Mouse (Mus musculus) adrenal gland, adult 18-20 months (tissue): Measurements from ENCODE around the gene Gbgt1. TPM values are rescaled to one million over a fixed set of nuclear protein-coding genes. Genes with fewer than 3 reads are reported as not detected.

Source experiments
- DNase-seq, 2 experiments: peaks; one replicate each; pipeline ENCODE4 v3.0.0; 2021 to 2022; ENCODE audit warnings: low spot score in 2 of 2
- total RNA-seq, 2 experiments: library from RNA; stranded (reverse); gene quantifications; 1 replicate in 1 of 2; 2 replicates in 1 of 2; pipeline ENCODE4 v1.2.3; 2021

Gene Gbgt1
- total RNA-seq, 2 experiments from 2014 or later = 4.5 to 6.3 TPM

GRCm38 (mm10) chr2:28527436-28528353, 31.0 kb downstream of the Gbgt1 start:
- no peak for DNase-seq

- DNase-seq = no peak
These were observed 31.7 kb downstream of the Gbgt1 start for GRCm38 (mm10) chr2:28528354-28528730.

GRCm38 (mm10) chr2:28529856-28530255, 33.2 kb downstream of the Gbgt1 start:
- no peak for DNase-seq

- DNase-seq = no peak
These were observed 33.6 kb downstream of the Gbgt1 start for GRCm38 (mm10) chr2:28530311-28530710.

GRCm38 (mm10) chr2:28532938-28533771, 36.5 kb downstream of the Gbgt1 start:
- peak; percentile 84 to 88 for DNase-seq

DNA sequence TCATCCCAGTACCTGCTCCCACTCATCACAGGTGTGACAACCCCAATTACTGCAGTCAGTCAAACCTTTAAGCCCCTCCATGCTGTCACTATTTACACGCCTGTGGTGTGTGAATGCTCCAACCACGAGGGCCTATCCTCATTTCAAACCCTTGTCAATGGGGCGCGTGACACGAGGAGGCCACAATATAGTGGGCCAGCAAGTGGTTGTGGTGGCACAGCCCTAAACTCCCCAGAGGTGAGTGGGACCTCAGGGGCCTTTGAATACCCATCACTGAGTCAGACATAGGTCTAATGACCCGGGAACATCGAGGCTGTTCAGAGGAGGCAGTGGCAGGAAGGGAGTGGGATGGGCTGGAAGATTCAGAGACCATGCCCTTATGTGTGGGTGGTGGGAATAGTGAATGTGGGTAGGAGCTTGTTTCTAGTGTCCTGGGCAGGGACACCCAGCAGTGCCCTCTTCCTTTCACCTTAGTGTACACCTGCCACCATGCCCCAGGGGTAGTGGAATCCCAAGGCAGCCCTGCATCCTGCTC, 37.3 kb downstream of the Gbgt1 start:
- DNase-seq = no peak

GRCm38 (mm10) chr2:28534436-28535262, 38.0 kb downstream of the Gbgt1 start:
- DNase-seq = no peak

- no peak for DNase-seq
These were observed 38.5 kb downstream of the Gbgt1 start for GRCm38 (mm10) chr2:28535263-28535540.

DNA sequence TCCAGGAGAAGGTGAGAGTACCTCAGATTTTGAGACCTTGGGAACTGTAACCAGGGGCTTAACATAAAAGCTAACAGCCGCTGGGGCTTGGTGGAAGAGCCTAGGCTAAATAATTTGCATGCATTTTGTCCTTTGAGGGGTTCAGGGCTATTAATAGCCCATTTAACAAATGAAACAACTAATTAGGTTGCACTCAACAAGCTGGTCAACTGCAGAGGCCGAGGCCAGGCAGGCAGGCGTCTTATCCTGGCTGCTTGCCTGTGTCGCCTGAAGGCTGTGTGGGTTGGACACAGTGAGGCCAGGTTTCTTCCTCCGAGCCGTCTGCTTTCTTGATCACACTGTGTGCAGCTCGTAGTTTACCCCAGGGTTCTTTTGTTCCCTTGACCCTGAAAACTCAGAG, 39.0 kb downstream of the Gbgt1 start:
- DNase-seq = no peak

DNA sequence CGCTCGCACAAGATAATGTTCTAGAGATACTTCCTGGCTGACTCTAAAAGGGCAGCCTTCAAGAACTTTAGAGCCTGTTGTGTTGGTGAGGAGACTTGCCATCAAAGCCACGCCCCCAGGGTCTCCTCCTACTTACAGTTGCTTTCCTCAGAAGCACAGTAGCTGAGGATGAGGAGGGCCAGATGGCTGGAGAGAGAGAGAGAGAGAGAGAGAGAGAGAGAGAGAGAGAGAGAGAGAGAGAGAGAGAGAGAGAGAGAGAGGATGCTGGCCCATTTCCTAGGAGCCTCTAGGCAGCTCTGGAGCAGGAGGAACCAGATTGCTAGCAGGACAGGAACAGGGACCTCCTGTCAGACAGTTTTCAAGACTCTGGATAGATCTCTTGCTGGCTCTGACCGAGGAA, 39.5 kb downstream of the Gbgt1 start:
- no peak for DNase-seq

- DNase-seq = no peak
These were observed 40.3 kb downstream of the Gbgt1 start for GRCm38 (mm10) chr2:28536766-28537633.

DNA sequence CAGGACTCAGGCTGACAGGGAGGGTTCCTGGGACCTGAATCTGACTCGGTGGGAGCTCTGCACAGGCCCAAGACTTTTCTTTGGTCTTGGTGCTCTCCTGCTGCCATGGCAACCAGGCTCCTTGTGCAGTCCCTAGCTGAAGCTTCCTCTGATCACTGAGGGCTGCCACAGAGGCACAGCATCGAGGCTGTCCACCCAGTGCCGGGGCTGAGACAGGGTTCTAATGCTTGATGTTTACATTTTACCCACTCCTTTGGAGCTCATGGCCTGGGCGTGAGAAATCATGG, 40.9 kb downstream of the Gbgt1 start:
- DNase-seq = no peak

DNA sequence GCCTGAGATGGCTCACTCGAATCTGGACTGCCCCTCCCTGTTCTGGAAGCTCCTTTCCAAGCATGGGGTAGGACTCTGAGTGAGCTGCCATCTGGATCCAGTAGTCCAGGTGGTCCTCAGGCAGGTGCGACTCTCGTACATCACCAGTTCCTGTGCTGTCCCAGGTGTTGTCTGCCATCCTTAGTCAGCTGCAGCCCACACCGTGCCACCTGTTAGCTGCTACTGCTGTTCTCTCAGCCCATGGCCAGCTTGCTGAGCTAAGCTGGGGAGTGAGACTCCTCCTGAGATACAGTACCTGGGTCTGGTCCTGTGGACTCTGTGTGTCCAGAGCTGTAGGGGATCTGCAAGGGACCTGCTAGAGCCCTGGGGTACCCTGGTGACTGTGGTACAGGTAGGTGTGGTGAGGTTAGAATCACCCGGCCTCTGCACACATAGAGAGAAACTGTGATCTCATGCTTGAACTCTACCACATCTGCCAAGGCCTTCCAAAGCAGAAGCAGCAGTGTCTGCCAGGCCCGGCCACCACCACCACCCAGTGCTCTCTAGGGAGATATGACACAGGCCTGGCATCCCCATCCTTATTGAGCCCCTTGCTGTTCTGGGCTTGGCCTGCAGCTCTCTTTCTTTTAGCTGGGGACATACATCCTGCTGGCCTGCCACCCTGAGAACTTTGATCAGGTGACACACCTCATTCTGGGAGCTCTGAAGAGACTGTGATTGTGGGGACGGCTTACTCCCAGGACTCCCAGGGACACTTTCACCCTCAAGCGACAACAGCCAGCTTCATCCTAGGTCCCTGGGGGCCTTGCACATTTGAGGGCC, 41.5 kb downstream of the Gbgt1 start:
- no peak for DNase-seq

DNA sequence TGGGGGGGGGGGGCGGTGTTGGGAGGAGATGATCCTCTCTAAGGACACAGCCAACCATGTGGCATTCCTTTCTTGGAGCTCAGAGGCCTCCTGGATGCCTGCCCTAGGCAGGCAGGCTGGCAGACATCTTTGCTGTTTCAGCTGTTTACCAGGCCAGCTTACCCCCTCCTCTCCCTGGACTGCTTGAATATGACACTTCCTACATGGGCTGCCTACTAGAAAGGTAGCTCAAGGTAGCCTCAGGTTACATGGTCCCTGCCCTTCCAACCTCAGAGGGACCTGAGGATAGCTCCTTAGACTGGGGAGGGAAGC, 42.1 kb downstream of the Gbgt1 start:
- no peak for DNase-seq

GRCm38 (mm10) chr2:28539206-28539605, 42.5 kb downstream of the Gbgt1 start:
- DNase-seq = no peak

DNA sequence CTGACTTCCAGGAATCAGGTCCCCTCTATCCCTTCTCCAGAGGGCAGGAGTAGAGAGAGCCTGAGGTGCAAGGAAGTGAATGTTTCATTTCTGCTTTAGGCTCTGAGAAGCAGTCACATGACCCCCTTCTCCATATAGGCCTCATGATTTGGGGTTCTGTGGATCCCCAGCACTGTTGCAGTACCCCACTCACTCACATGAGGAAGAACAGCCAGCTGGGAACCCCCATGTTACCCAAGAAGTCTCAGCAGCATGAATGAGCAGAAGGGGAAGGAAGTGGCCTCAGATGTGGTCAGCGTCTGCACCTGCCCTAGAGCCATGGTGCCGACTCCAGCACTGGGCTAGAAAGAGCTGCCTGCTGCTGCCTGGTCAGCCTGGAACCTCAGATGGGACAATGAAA, 43.3 kb downstream of the Gbgt1 start:
- DNase-seq = no peak

- no peak for DNase-seq
These were observed 44.0 kb downstream of the Gbgt1 start for GRCm38 (mm10) chr2:28540587-28541227.

DNA sequence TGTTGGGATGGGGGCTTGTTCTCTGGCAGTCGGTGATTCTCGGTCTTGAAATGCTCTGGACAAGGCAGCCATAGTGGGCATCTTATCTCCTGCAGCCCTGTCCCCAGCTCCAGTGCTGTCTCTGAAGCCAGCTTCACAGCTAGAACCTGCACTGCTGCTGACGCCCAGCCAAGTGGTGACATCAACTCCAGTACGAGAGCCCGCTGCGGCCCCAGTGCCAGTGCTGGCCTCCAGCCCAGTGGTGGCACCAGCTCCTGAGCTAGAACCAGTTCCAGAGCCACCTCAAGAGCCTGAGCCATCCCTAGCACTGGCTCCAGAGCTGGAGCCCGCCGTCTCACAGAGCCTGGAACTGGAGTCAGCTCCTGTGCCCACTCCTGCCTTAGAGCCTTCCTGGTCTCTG, 47.2 kb downstream of the Gbgt1 start:
- no peak for DNase-seq

- DNase-seq = no peak
These were observed 49.3 kb downstream of the Gbgt1 start for GRCm38 (mm10) chr2:28545976-28546375.
